Mouse (Mus musculus): ENCODE measurements around the gene Myh10.

GRCm38 (mm10) chr11:68785813-68786212, 94.5 kb downstream of the Myh10 start:
- TF ChIP-seq POLR2A (IDR thresholded peaks at IDR 0.05; ENCODE audit: low read depth, low read length) (no peak), CTCF (conservative IDR thresholded peaks at IDR 0.05; ENCODE audit: insufficient read depth, insufficient read length, low read depth, low read length) (no peak)
